Mouse (Mus musculus): ENCODE data around the gene Ugt1a9. TPM values are rescaled to one million over a fixed set of nuclear protein-coding genes. Genes with fewer than 3 reads are reported as not detected.
"Not testable (repeated sequence)": the region's sequence is repeated elsewhere in the genome, so short reads cannot be mapped to it uniquely, and the experiment has no call there.

Ugt1a9 gene
- polyA plus RNA-seq, 1 experiment from 2014 or later, result not detected

DNA sequence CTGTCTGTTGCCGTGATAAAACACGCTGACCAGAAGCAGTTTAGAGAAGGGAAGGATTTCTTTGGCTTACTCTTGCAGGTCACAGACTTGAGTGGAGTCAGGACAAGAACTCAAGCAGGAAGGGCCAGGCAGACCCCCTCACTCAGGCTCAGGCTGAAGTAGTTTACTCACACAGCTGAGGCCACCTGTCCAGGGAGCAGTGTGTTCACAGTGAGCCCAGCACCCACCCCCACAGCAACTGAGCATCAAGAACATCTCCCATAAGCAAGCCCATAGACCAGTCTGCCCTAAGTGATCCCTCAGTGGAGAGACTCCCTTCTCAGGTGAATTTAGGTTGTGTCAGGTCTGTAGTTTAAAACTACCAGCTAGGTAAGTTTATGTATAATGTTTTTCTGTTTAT is 39.0 kb downstream of the Ugt1a9 start:
- not testable (repeated sequence) for ATAC-seq (replicated peaks; ENCODE audit: insufficient number of reproducible peaks, insufficient read depth, low FRiP score, low read depth); H3K36me3 ChIP-seq; H3K4me3 ChIP-seq; H3K4me2 ChIP-seq; H3K4me1 ChIP-seq (replicated peaks); H3K9me3 ChIP-seq (replicated peaks); H3K27me3 ChIP-seq; H3K9ac ChIP-seq; H3K27ac ChIP-seq
- WGBS, result 74% methylated on average over 2 of the region's 2 CpGs

DNA sequence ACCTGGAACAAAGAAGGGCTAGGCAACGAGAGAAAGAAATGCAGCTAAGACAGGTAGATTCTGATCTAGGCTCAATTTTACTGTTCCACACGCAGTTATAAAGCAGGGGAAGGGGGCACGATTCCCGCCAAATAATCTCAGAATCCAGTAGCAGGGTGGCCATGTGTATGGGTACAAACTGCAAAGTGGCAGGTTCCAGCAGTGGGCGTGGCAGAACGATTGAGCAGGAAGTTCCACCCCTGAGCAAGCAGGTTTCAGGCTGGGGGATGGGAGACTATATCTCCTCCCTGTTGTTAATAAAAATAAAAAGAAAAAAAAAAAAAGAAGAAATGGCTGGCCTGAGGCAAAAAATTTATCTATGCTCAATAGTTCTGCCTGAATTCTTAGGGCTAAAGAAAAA is 42.2 kb downstream of the Ugt1a9 start:
- not testable (repeated sequence) for H3K27ac ChIP-seq; H3K4me2 ChIP-seq; H3K36me3 ChIP-seq; H3K9ac ChIP-seq; H3K4me3 ChIP-seq; H3K4me1 ChIP-seq (replicated peaks); H3K9me3 ChIP-seq (replicated peaks); ATAC-seq (replicated peaks; ENCODE audit: insufficient number of reproducible peaks, insufficient read depth, low FRiP score, low read depth); H3K27me3 ChIP-seq
- 87% methylated on average over 6 of the region's 6 CpGs for WGBS

DNA sequence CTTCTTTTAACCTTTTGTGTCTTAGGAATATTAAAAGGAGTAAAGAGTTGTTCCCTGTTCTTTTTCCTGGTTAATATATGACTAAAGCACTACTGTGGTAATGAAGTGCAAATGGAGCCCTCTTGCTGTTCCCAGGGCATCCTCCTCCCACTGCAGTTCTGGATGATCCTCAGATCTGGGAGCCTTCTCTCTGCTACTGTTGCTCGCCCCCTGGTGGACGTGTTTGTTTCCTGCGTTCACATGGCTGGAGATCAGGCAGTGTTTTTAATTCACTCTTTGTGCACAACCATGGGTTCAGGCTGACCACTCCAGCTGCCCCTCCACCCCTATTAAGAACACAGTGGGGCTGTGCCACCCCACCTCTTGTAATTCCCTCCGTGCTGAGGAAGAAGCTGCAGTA is 50.0 kb downstream of the Ugt1a9 start:
- 8% methylated on average over 4 of the region's 4 CpGs for WGBS
- H3K36me3 ChIP-seq; H3K27me3 ChIP-seq; H3K4me2 ChIP-seq; H3K9me3 ChIP-seq (replicated peaks); ATAC-seq (replicated peaks; ENCODE audit: insufficient number of reproducible peaks, insufficient read depth, low FRiP score, low read depth); H3K9ac ChIP-seq; H3K4me1 ChIP-seq (replicated peaks); H3K27ac ChIP-seq; H3K4me3 ChIP-seq: not testable (repeated sequence)

DNA sequence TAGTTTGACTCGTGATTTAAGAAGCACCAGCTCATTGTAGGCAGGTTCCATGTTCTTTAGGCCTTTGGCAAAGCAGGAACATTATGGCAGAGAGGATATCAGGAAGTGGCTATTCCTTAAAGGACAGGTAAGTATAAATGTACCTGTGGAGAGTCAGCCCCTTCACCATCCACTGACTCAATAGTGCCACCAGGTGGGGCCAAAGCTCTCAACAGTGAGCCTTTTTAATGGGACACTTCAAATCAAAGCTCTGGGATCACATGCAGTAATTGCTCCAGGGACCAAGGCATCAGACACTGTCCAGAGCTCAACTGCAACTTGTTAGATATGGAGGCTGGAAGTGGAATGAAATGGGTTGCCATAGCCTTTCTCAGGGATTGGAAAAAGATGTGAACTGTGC is 50.9 kb downstream of the Ugt1a9 start:
- WGBS, result no CpG with 5 or more reads among the region's 1 CpGs
- not testable (repeated sequence) for H3K27me3 ChIP-seq; H3K9me3 ChIP-seq (replicated peaks); H3K9ac ChIP-seq; H3K27ac ChIP-seq; ATAC-seq (replicated peaks; ENCODE audit: insufficient number of reproducible peaks, insufficient read depth, low FRiP score, low read depth); H3K36me3 ChIP-seq; H3K4me2 ChIP-seq; H3K4me1 ChIP-seq (replicated peaks); H3K4me3 ChIP-seq

DNA sequence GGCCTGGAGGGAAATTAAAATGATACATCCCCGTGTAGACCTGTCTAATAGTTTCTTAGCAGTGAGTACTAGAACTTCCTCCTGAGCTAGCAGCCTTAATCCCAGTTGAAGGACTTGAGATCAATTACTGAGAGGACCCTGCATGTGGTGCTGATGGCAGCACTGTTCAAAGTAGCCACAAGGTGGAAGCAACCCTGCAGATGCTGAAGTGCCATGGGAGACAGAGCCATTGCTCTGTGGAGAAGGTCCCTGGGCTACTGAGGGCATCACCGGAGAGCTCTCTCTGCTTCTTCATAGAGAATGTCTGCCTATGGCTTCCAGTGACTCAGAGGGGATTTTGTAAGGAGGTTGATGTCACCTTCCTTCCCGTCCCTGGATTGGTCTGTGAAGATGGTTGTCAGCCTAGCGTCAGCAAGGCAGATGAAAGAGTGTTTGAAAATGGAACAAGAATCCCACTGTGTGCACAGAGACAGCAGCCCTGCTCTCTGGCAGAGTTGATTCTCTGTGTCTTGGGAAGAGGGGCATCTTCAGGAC is 55.3 kb downstream of the Ugt1a9 start:
- not testable (repeated sequence) for H3K4me2 ChIP-seq; H3K9me3 ChIP-seq (replicated peaks); H3K36me3 ChIP-seq; H3K27ac ChIP-seq; H3K27me3 ChIP-seq; H3K4me3 ChIP-seq; ATAC-seq (replicated peaks; ENCODE audit: insufficient number of reproducible peaks, insufficient read depth, low FRiP score, low read depth); H3K4me1 ChIP-seq (replicated peaks); H3K9ac ChIP-seq
- WGBS, result 72% methylated on average over 4 of the region's 4 CpGs

DNA sequence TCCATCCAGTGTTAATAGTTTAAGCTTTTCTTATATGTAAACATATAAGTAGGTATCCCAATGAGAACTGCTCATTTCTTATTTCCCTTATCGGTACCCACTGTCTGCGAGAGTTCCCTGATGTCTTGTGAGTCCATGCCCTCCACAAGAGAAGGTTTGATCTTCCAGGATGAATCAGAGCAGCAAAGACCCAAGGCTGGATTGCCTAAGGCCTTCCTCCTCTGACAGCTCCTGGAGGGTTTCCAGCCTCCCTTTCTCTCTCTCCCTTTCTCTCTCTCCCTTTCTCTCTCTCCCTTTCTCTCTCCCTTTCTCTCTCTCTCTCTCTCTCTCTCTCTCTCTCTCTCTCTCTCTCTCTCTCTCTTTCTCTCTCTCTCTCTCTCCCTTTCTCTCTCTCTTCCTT is 58.5 kb downstream of the Ugt1a9 start:
- H3K9ac ChIP-seq; H3K27me3 ChIP-seq; ATAC-seq (replicated peaks; ENCODE audit: insufficient number of reproducible peaks, insufficient read depth, low FRiP score, low read depth); H3K4me1 ChIP-seq (replicated peaks); H3K4me3 ChIP-seq; H3K4me2 ChIP-seq; H3K36me3 ChIP-seq; H3K9me3 ChIP-seq (replicated peaks); H3K27ac ChIP-seq: not testable (repeated sequence)
- WGBS, result 68% methylated on average over 2 of the region's 2 CpGs

DNA sequence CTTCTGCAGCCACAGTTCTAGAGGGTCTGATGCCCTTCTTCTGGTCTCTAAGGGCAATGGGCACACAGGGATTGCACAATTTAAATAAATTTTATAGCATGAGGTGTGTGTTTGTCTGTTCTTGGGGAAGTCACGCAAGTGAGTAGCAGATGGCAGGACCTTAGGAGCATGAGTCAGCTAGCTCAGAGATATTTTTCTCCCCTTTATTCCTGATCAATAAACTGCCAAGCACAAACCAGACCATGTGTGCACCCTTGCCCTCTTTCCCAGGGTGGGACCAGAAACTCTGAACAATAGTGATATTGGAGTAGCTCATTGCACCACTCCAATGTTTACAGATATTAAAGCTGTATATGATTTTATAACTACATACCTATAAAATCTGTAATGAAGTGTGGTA is 59.6 kb downstream of the Ugt1a9 start:
- H3K9me3 ChIP-seq (replicated peaks); H3K4me2 ChIP-seq; H3K27ac ChIP-seq; H3K4me1 ChIP-seq (replicated peaks); H3K9ac ChIP-seq; H3K27me3 ChIP-seq; ATAC-seq (replicated peaks; ENCODE audit: insufficient number of reproducible peaks, insufficient read depth, low FRiP score, low read depth); H3K36me3 ChIP-seq; H3K4me3 ChIP-seq: not testable (repeated sequence)
- WGBS, result 77% methylated on average over 1 of the region's 1 CpGs

DNA sequence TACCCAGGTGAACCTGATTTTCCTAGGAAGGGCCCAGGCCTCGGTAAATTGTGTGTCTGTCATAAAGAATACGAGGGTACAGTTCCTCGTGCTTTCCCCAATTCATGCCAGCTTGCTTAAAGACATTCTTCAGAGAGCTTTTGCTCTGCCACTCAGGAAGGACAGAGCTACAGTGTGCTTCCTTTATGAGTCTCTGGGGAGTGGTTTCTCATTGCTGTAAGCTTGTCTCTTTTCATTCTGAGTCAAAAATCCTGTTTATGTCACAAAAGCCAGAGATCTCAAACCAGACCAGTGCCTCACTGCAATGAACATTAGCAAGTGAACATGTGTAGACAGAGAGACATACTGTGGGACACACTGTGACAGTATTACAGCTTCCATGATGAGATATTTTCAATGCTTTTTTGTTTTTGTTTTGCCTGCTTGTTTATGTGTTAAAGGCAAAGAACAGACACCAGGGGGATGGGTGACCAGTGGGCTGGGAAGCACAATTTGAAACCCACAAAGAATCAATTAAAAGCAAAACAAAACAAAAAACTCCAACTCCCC is 63.4 kb downstream of the Ugt1a9 start:
- Histone ChIP-seq H3K9me3 (replicated peaks) (no peaks in the 10 kb centered on the region), H3K4me3 (no peak overlapping the region), H3K27me3 (no peaks in the 10 kb centered on the region), H3K27ac (no peak overlapping the region), H3K36me3 (no peaks in the 10 kb centered on the region), H3K9ac (no peak overlapping the region), H3K4me1 (replicated peaks) (0 out of 2 replicates have a peak, but pooled peaks cover 4% of the 10 kb centered on the region), H3K4me2 (no peak overlapping the region)
- ATAC-seq (replicated peaks; ENCODE audit: insufficient number of reproducible peaks, insufficient read depth, low FRiP score, low read depth), result no peak
- WGBS, result 48% methylated on average over 3 of the region's 3 CpGs

DNA sequence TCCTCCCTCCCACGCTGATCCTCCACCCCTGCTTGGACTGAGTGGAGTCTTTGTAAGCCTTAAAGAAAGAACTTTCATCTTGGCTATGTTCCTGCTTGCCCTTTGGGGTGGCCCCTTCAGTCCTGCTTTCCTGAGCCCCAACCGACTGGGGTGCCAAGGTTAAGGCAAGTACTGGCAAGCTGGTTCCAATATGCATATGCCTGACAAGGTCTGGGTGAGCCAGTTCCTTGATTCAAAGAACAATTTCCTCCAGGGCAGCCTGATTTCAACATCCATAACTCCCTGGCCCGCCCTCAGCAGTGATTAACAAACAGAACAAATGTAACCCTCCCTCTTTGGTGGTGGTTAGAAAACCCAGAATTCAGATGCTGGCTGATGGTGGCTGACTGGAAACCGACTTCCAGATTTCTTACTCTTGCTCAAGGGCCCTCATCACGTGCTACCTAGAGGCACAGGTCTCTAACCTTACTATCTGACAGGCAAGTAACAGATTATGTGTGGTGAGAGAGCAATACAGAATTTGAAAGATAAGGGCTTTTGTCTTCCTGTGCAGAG is 63.9 kb downstream of the Ugt1a9 start, which contains the start of gene Ugt1a6a:
Ugt1a6a (plus strand) TSS at position 353 of the 555 bp plus-strand sequence.
- H3K4me1 ChIP-seq (replicated peaks); H3K9ac ChIP-seq; H3K9me3 ChIP-seq (replicated peaks); H3K27ac ChIP-seq; H3K4me3 ChIP-seq; H3K27me3 ChIP-seq; ATAC-seq (replicated peaks; ENCODE audit: insufficient number of reproducible peaks, insufficient read depth, low FRiP score, low read depth); H3K36me3 ChIP-seq; H3K4me2 ChIP-seq: not testable (repeated sequence)
- 37% methylated on average over 5 of the region's 5 CpGs for whole genome bisulfite sequencing

DNA sequence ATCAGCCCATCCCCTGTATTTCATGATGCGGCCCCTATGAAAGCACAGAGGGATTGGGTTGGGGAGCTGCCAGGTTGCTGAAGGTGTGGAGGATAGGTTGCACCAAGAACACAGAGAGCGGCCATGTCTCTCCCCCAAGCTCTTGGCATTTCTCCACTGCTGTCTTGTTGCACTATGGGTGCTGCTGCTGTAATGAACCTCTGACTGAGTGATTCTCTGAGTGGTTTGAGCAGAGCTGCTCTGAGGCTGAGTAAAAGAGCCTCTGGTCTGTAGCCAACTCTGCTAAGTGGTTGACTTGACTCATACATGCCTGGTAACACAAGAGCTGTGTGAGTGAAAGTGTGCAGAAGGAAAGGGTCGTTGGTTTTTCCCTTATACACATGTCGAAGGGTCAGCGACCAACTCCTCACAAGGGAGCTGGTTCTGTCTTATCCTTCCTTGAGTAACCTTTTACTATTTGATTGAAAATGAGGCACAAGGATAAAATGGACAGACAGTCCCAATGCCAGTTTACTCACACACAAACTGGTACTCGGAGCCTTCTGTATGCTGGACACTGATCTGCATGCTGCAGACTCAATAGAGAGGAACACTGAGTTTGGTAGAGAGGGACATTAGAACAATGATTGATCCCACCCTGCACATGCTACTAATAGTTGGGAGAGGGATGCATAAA is 64.8 kb downstream of the Ugt1a9 start:
- not testable (repeated sequence) for ATAC-seq (replicated peaks; ENCODE audit: insufficient number of reproducible peaks, insufficient read depth, low FRiP score, low read depth); H3K4me1 ChIP-seq (replicated peaks)
- WGBS, result 73% methylated on average over 6 of the region's 6 CpGs

DNA sequence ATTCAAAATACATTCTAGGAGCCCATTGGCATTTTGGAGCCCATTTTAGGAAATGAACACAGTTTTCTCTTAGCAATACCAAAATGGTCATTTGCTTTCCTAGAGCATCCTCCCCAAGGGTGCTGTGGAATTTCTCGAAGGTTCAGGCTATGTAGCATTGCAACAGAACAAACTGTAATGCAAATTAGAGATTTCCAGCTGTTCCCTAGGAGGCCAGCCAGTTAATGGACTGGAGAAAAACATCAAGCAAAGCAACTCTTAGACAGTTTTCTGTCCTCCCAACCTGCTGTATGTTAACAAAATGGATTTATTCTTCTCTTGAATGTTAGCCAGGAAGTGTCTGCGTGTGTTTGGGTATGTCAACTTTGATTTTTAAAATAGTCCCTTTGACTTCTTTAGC is 66.0 kb downstream of the Ugt1a9 start:
- 71% methylated on average over 2 of the region's 2 CpGs for WGBS

More for the DNA sequence above, 64.8 kb downstream of the Ugt1a9 start:
- H3K4me2 ChIP-seq; H3K36me3 ChIP-seq; H3K27ac ChIP-seq; H3K27me3 ChIP-seq; H3K9ac ChIP-seq; H3K4me3 ChIP-seq; H3K9me3 ChIP-seq (replicated peaks): not testable (repeated sequence)

DNA sequence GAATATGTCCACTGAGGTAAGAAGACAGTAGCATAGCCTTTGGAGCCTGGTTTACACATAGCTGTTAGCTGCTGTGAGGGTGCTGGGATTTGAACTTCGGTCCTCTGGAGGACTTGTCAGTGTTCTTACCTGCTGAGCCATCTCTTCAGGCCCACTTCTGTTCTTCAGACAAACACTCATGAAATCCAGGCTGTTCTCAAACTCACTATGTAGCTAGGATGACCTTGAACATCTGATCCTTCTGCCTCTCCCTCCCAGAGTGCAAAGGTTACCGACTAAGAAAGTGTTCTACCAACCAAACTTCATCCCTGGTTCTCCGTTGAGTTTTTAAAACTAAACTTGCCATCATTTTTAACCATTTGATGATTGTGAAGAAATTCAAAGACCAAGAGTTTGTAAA is 66.7 kb downstream of the Ugt1a9 start:
- Histone ChIP-seq H3K27ac (no peak overlapping the region), H3K9me3 (replicated peaks) (no peaks in the 10 kb centered on the region), H3K4me2 (no peak overlapping the region), H3K27me3 (no peaks in the 10 kb centered on the region), H3K36me3 (no peaks in the 10 kb centered on the region), H3K4me3 (no peak overlapping the region), H3K4me1 (replicated peaks) (0 out of 2 replicates have a peak, but pooled peaks cover 4% of the 10 kb centered on the region), H3K9ac (no peak overlapping the region)
- ATAC-seq (replicated peaks; ENCODE audit: insufficient number of reproducible peaks, insufficient read depth, low FRiP score, low read depth), result no peak
- 80% methylated on average over 3 of the region's 3 CpGs for WGBS

More for the DNA sequence above, 66.0 kb downstream of the Ugt1a9 start:
- ATAC-seq (replicated peaks; ENCODE audit: insufficient number of reproducible peaks, insufficient read depth, low FRiP score, low read depth), result no peak
- Histone ChIP-seq H3K9ac (no peak overlapping the region), H3K4me3 (no peak overlapping the region), H3K9me3 (replicated peaks) (no peaks in the 10 kb centered on the region), H3K4me1 (replicated peaks) (0 out of 2 replicates have a peak, but pooled peaks cover 4% of the 10 kb centered on the region), H3K4me2 (no peak overlapping the region), H3K36me3 (no peaks in the 10 kb centered on the region), H3K27me3 (no peaks in the 10 kb centered on the region), H3K27ac (no peak overlapping the region)

Measured in heart, embryonic 15.5 days (tissue).